Comparison of ENCODE assay signal across 13 mouse cellular contexts in the genomic region with DNA sequence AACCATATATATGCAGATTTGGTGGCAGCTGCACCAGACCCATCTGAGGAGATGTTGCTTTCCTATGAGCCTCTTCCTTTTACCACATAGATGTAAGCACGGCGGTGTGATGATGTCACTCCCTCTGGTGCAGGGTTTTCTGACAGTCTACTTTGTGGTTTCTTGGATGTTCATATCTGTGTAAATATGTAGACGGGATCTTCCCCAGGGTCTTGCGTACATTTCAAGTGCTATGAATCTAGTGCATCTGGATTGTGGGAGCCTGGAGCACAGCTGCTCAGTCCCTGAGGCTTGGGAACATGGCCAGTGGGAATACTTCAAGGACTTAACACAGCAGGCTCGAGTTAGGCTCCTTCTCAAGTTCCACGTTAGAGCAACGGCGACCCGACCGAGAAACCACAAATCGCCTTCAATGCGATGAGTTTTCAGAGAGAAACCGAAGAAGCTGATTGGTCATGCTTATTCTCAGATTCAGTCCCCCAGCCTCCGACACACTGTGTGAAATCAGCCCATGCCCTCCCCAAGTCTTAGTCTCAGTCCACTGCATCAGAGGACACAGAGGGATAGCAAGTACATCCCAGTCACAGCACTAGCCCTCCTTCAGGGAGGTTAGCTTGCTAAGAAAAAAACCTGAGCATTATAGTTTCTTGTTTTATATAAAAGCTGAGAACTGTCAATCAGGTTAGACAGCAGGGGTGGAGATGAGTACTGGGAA.
DNase-seq lines count a peak whose midpoint lies in the region; ATAC-seq and TF ChIP-seq lines count a peak whose summit lies in the region.
"Had no signal": no experiment of that assay in that cellular context is flagged by ENCODE, and none has a peak within 500 bp of the region (broad histone marks: within the 10 kb centered on the region; RNA-seq: fewer than 3 reads in every experiment).

No protein-coding gene starts in this region.

- H3K4me2 ChIP-seq in kidney, postnatal 0 days (ENCODE audit: low read length): no peak overlapping the region
- peak overlapping the region; percentile 46 for H3K4me2 ChIP-seq in embryonic facial prominence, embryonic 13.5 days
- H3K4me2 ChIP-seq in limb, embryonic 14.5 days (replicated peaks; ENCODE audit: low read depth, low read length, severe bottlenecking): no peak overlapping the region

- H3K4me3 ChIP-seq in kidney, postnatal 0 days (replicated peaks; ENCODE audit: low read depth, low read length): no peak overlapping the region
- H3K4me3 ChIP-seq in embryonic facial prominence, embryonic 13.5 days: no peak overlapping the region
- H3K4me3 ChIP-seq in limb, embryonic 14.5 days (replicated peaks; ENCODE audit: low read length): no peak overlapping the region
- H3K4me3 ChIP-seq: forebrain, embryonic 10.5 days had no signal

- ATAC-seq in kidney, postnatal 0 days (replicated peaks; ENCODE audit: low FRiP score, low read depth): no peak
- ATAC-seq in embryonic facial prominence, embryonic 13.5 days (ENCODE audit: insufficient number of reproducible peaks, insufficient read depth, low FRiP score, low TSS enrichment, low read depth): peak; percentile 82; the same call in 1 of the 2 replicates
- ATAC-seq in limb, embryonic 14.5 days (ENCODE audit: low FRiP score, low read depth): peak; percentile 83
- no peak for ATAC-seq in granulocyte monocyte progenitor cell, adult 5-6 weeks (replicated peaks; ENCODE audit: poor library complexity, severe bottlenecking)

- H3K36me3 ChIP-seq in kidney, postnatal 0 days (ENCODE audit: insufficient read depth, low read length): no peaks in the 10 kb centered on the region
- H3K36me3 ChIP-seq in embryonic facial prominence, embryonic 13.5 days: no peaks in the 10 kb centered on the region
- no peaks in the 10 kb centered on the region for H3K36me3 ChIP-seq in limb, embryonic 14.5 days (ENCODE audit: control insufficient read depth, insufficient read depth, low read length)
- H3K36me3 ChIP-seq: forebrain, embryonic 10.5 days had no signal

- no peak for TF ChIP-seq CTCF in kidney, postnatal 0 days (IDR thresholded peaks at IDR 0.05; ENCODE audit: low read depth)

- no peaks in the 10 kb centered on the region for H3K9me3 ChIP-seq in kidney, postnatal 0 days (replicated peaks; ENCODE audit: low read length)
- no peaks in the 10 kb centered on the region for H3K9me3 ChIP-seq in embryonic facial prominence, embryonic 13.5 days
- no peaks in the 10 kb centered on the region for H3K9me3 ChIP-seq in limb, embryonic 14.5 days (ENCODE audit: control insufficient read depth, low read length)
- H3K9me3 ChIP-seq: forebrain, embryonic 10.5 days had no signal

- peak; percentile 19 for DNase-seq in kidney, postnatal 0 days (ENCODE audit: low spot score)
- no peak for DNase-seq in kidney, postnatal 36 days
- DNase-seq in CD4-positive helper T cell, adult 2 months (ENCODE audit: low read depth, low spot score): peak; percentile 16
- DNase-seq in limb, embryonic 14.5 days (ENCODE audit: low spot score): peak; percentile 28
- no peak for DNase-seq in cerebellum, postnatal 25 days
- no peak for DNase-seq in adrenal gland, postnatal 10 days
- DNase-seq: cerebellum, adult 18-20 months; kidney, postnatal 25 days; layer of hippocampus, postnatal 36 days; retina, postnatal 1 day had no signal

- no peaks in the 10 kb centered on the region for H3K27me3 ChIP-seq in kidney, postnatal 0 days (ENCODE audit: insufficient read depth, low read length)
- peaks cover 56% of the 10 kb centered on the region for H3K27me3 ChIP-seq in embryonic facial prominence, embryonic 13.5 days
- H3K27me3 ChIP-seq in limb, embryonic 14.5 days (ENCODE audit: control insufficient read depth, insufficient read depth, low read length): no peaks in the 10 kb centered on the region

- no peaks in the 10 kb centered on the region for H3K4me1 ChIP-seq in kidney, postnatal 0 days (replicated peaks; ENCODE audit: insufficient read depth, low read length)
- H3K4me1 ChIP-seq in embryonic facial prominence, embryonic 13.5 days: peaks cover 36% of the 10 kb centered on the region
- peaks cover 6% of the 10 kb centered on the region; the same call in 1 of the 2 replicates for H3K4me1 ChIP-seq in limb, embryonic 14.5 days (ENCODE audit: control insufficient read depth, insufficient read depth, low read length)

- H3K9ac ChIP-seq in kidney, postnatal 0 days (ENCODE audit: low read depth, low read length): no peak overlapping the region
- H3K9ac ChIP-seq in embryonic facial prominence, embryonic 13.5 days: no peak overlapping the region
- H3K9ac ChIP-seq in limb, embryonic 14.5 days (ENCODE audit: low read depth, low read length, severe bottlenecking): no peak overlapping the region

- no peak overlapping the region for H3K27ac ChIP-seq in kidney, postnatal 0 days
- H3K27ac ChIP-seq in embryonic facial prominence, embryonic 13.5 days: peak overlapping the region; percentile 36; the same call in 1 of the 2 replicates
- H3K27ac ChIP-seq in limb, embryonic 14.5 days (replicated peaks; ENCODE audit: low read depth, low read length): no peak overlapping the region
- H3K27ac ChIP-seq: forebrain, embryonic 10.5 days had no signal

- TF ChIP-seq POLR2A in limb, embryonic 14.5 days (IDR thresholded peaks at IDR 0.05; ENCODE audit: borderline replicate concordance, extremely low read depth, insufficient read depth, insufficient read length): no peak

- 54% methylated on average over 14 of the region's 14 CpGs for WGBS in kidney, postnatal 0 days
- 12% methylated on average over 14 of the region's 14 CpGs for WGBS in embryonic facial prominence, embryonic 13.5 days
- 55% methylated on average over 14 of the region's 14 CpGs for WGBS in limb, embryonic 14.5 days

Comparison
In these comparisons a context has a peak if more than half of its experiments do, and no peak if none do; other contexts are left out.
1. DNase-seq: peak in kidney, postnatal 0 days (single experiment), CD4-positive helper T cell, adult 2 months (single experiment) and limb, embryonic 14.5 days (single experiment); none in kidney, postnatal 36 days (0 of 2), cerebellum, postnatal 25 days (0 of 2) and adrenal gland, postnatal 10 days (single experiment).
2. ATAC-seq: peak in embryonic facial prominence, embryonic 13.5 days (single experiment) and limb, embryonic 14.5 days (single experiment); none in kidney, postnatal 0 days (single experiment) and granulocyte monocyte progenitor cell, adult 5-6 weeks (single experiment).